Mouse (Mus musculus): ENCODE data around the gene Hist1h1t. TPM values are rescaled to one million over a fixed set of nuclear protein-coding genes. Genes with fewer than 3 reads are reported as not detected.
A peak's percentile ranks its signal among the peaks of the same experiment; 100 is the strongest.

The Hist1h1t gene
- polyA plus RNA-seq, 1 experiment from 2014 or later, result not detected

DNA sequence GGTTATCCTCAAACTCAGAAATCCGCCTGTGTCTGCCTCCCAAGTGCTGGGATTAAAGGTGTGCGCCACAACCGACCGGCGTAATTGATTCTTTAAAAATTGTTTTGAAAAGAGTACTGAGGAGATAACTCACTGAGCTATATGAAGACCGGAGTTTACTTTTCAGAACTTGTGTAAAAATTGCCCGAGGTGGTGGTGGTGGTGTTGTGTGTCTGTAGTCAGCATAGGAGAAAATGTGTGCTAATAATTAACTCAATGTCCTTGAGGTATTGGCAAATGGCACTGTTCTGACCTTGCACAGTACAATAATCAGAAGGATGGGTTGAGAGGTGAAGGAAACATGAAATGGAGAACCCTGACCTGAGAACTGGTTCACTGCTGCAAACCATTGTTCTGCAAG is 7.7 kb upstream of the Hist1h1t start:
- no peaks in the 10 kb centered on the region for H3K9me3 ChIP-seq
- H3K27ac ChIP-seq (replicated peaks), result no peak overlapping the region
- H3K27me3 ChIP-seq, result no peaks in the 10 kb centered on the region
- ATAC-seq (replicated peaks), result no peak
- no peak overlapping the region for H3K9ac ChIP-seq (replicated peaks)
- H3K4me2 ChIP-seq (replicated peaks), result no peak overlapping the region
- H3K36me3 ChIP-seq, result no peaks in the 10 kb centered on the region
- WGBS, result 93% methylated on average over 7 of the region's 7 CpGs
- H3K4me1 ChIP-seq, result peaks cover 25% of the 10 kb centered on the region
- no peak overlapping the region for H3K4me3 ChIP-seq

DNA sequence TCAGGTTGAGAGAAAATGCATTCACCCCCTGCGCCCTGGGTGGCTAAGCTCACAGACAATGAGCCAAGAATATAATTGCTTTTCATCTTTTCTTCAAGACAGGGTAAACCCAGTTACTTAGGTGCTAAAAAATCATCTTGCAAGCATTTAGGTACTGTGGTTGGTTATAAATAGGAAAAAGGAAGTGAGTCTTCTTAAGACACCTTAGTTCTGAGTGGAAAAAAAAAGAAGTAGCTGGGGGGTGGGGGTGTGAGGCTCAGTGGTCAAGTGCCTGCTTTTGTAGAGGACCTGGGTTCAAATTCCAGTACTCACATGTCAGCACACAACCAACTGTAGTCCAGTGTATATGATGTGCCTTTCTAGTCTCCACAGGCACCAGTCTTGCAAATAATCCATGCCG is 6.7 kb upstream of the Hist1h1t start:
- no peak overlapping the region for H3K4me3 ChIP-seq
- H3K36me3 ChIP-seq, result no peaks in the 10 kb centered on the region
- whole genome bisulfite sequencing, result 97% methylated on average over 2 of the region's 2 CpGs
- H3K27ac ChIP-seq (replicated peaks), result no peak overlapping the region
- no peak overlapping the region for H3K4me2 ChIP-seq (replicated peaks)
- no peaks in the 10 kb centered on the region for H3K27me3 ChIP-seq
- ATAC-seq (replicated peaks), result no peak
- H3K9me3 ChIP-seq, result no peaks in the 10 kb centered on the region
- H3K4me1 ChIP-seq, result peaks cover 21% of the 10 kb centered on the region
- no peak overlapping the region for H3K9ac ChIP-seq (replicated peaks)

DNA sequence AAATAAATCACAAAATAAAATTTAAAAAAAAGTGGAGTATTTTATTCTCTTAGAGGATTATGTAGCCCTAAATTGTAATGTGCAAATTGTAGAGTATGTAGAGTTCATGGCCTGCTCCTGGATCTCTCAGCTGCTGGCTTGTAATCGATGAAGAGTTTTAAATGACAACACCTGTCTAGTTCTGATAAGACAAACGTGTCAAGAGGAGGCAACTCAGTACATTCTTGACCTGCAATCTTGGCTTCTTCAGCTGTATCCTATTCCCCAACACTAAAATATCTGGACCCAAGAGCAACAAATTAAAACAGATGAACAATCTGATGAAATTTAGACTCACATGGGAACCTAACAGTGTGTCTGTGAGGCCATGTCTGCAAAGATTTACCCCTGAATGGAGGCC is 6.2 kb upstream of the Hist1h1t start:
- 84% methylated on average over 2 of the region's 2 CpGs for WGBS
- H3K9me3 ChIP-seq, result no peaks in the 10 kb centered on the region
- H3K4me3 ChIP-seq, result no peak overlapping the region
- H3K27ac ChIP-seq (replicated peaks), result no peak overlapping the region
- no peak overlapping the region for H3K4me2 ChIP-seq (replicated peaks)
- no peaks in the 10 kb centered on the region for H3K36me3 ChIP-seq
- no peak overlapping the region for H3K9ac ChIP-seq (replicated peaks)
- no peaks in the 10 kb centered on the region for H3K27me3 ChIP-seq
- H3K4me1 ChIP-seq, result peaks cover 21% of the 10 kb centered on the region
- no peak for ATAC-seq (replicated peaks)

DNA sequence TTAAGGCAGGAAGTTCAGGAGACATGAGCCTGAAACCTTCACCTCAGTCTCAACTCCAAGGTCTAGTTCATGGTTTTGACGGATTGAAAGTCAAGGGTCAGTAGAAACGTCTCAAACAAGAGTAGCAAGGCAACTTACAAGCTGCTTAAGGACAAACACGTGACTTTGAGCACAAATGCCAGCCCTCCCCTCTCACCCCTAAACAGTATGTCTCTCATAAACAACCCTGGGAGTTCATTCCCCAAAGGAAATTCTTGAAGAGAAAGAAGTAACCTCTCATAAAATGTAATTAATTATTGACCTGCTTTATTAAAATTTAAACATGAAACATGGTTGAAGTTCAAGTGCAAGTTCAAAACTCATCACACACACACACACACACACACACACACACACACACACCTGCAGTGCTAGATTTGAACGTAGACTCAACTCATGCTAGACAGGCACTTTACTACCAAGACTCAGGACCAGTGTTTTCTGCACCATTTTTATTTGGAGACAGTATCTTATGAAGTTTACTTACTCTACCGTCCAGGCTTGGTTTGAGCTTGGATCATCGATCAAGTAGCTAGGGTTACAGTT is 1.7 kb upstream of the Hist1h1t start:
- no peak overlapping the region for H3K9ac ChIP-seq (replicated peaks)
- no peaks in the 10 kb centered on the region for H3K27me3 ChIP-seq
- no peak for ATAC-seq (replicated peaks)
- H3K4me1 ChIP-seq, result peaks cover 14% of the 10 kb centered on the region
- H3K36me3 ChIP-seq, result no peaks in the 10 kb centered on the region
- 87% methylated on average over 6 of the region's 6 CpGs for WGBS
- no peak overlapping the region for H3K4me3 ChIP-seq
- H3K9me3 ChIP-seq, result no peaks in the 10 kb centered on the region
- no peak overlapping the region for H3K4me2 ChIP-seq (replicated peaks)
- no peak overlapping the region for H3K27ac ChIP-seq (replicated peaks)

DNA sequence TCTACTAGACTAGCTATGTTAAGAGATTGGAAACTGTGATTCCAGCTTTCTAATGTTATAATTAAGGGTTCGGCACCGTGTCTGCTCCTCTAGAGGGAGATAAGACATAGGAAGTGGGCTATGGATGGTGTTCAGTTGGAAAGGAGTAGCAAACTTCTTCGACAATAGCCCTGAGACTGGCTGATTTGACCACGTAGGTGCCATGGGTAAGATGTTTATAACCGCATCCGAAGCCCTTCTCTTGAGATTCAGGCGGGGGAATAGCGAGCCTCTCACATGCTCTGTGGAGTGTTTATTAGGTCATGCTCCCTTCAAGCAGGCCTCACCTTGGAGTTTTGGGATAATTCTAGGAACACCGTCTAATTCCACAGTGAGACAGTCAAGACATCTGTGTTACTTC is 658 bp upstream of the Hist1h1t start:
- ATAC-seq (replicated peaks), result no peak
- Histone ChIP-seq H3K9me3 (no peaks in the 10 kb centered on the region), H3K4me3 (no peak overlapping the region), H3K27me3 (no peaks in the 10 kb centered on the region), H3K27ac (replicated peaks) (no peak overlapping the region), H3K4me2 (replicated peaks) (no peak overlapping the region), H3K4me1 (peaks cover 17% of the 10 kb centered on the region), H3K9ac (replicated peaks) (no peak overlapping the region), H3K36me3 (no peaks in the 10 kb centered on the region)
- 96% methylated on average over 9 of the region's 9 CpGs for WGBS

DNA sequence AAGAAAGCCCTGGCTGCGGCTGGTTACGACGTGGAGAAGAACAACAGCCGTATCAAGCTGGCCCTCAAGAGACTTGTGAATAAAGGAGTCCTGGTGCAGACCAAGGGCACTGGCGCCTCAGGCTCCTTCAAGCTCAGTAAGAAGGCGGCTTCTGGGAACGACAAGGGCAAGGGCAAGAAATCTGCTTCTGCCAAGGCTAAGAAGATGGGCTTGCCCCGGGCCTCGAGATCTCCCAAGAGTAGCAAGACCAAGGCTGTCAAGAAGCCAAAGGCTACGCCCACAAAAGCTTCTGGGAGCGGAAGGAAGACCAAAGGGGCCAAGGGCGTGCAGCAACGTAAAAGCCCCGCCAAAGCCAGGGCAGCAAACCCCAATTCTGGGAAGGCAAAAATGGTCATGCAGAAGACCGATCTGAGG is 454 bp downstream of the Hist1h1t start:
- H3K4me2 ChIP-seq (replicated peaks), result no peak overlapping the region
- H3K9ac ChIP-seq (replicated peaks), result no peak overlapping the region
- ATAC-seq (replicated peaks), result no peak
- no peaks in the 10 kb centered on the region for H3K27me3 ChIP-seq
- no peaks in the 10 kb centered on the region for H3K36me3 ChIP-seq
- no peak overlapping the region for H3K4me3 ChIP-seq
- H3K9me3 ChIP-seq, result no peaks in the 10 kb centered on the region
- peaks cover 17% of the 10 kb centered on the region for H3K4me1 ChIP-seq
- no peak overlapping the region for H3K27ac ChIP-seq (replicated peaks)
- WGBS, result 69% methylated on average over 15 of the region's 15 CpGs

DNA sequence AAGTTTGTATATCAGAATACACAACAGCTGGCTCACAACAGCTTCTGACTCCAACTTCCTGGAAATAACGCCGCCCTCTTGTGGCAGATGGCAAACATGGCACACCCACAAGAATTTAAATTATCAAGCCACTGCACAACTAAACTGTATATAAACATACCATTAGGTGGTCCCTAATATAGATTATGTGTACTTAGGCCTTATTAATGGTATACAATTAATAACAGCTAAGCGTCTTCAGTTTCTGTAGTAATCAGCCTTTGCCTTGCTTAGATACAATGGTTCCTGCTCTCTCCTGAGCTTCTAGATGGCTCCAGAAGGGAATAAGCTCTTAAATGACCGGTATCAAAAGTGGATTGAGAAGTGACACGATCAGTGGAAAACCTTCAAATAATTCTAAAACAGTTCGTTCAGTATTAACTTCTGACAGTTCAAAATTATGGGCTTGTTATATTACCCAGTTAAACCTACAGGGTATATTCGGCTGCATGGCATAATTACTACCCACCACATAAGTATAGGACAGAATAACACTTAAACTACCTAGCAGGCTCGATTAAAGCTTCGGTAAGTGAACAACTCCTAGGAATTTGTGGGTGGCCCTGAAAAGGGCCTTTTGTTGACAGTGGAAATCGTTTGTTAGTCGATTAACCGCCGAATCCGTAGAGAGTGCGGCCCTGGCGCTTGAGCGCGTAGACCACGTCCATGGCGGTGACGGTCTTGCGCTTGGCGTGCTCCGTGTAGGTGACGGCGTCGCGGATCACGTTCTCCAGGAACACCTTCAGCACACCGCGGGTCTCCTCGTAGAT is 2.1 kb downstream of the Hist1h1t start:
- under 1% methylated on average over 31 of the region's 32 CpGs for WGBS
- Histone ChIP-seq H3K9me3 (no peaks in the 10 kb centered on the region), H3K4me3 (peak overlapping the region; percentile 52), H3K4me1 (peaks cover 17% of the 10 kb centered on the region), H3K36me3 (no peaks in the 10 kb centered on the region), H3K27ac (replicated peaks) (peak overlapping the region; percentile 93), H3K9ac (replicated peaks) (peak overlapping the region; percentile 62), H3K27me3 (no peaks in the 10 kb centered on the region), H3K4me2 (replicated peaks) (peak overlapping the region; percentile 84)
- ATAC-seq (replicated peaks), result peak; percentile 54

DNA sequence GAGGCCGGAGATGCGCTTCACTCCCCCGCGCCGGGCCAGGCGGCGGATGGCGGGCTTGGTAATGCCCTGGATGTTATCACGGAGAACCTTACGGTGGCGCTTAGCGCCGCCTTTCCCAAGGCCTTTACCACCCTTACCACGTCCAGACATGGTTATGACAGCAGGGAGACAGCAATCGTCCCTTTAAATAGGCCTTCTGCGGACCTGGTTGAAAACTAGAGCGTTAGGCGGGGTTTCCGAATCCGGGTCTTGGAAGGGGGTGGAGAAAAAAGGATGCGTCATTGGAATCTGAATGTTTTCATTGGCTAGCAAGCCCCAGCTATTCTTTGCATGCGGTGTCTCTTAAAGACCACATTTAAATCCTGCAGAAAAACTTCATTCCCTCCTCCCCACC is 2.7 kb downstream of the Hist1h1t start, which contains the start of gene Hist1h4c:
TSS of gene Hist1h4c (minus strand) at position 155 of the 394 bp plus-strand sequence.
- H3K4me3 ChIP-seq, result peak within 1 kb of the TSS; percentile 52
- under 1% methylated on average over 22 of the region's 22 CpGs for WGBS
- ATAC-seq (replicated peaks), result peak; percentile 97
- H3K9ac ChIP-seq (replicated peaks), result peak within 1 kb of the TSS; percentile 62
- peak within 1 kb of the TSS; percentile 84 for H3K4me2 ChIP-seq (replicated peaks)
- H3K27me3 ChIP-seq, result no peaks in the 10 kb centered on the region
- no peaks in the 10 kb centered on the region for H3K36me3 ChIP-seq
- peaks cover 17% of the 10 kb centered on the region for H3K4me1 ChIP-seq
- no peaks in the 10 kb centered on the region for H3K9me3 ChIP-seq
- H3K27ac ChIP-seq (replicated peaks), result peak within 1 kb of the TSS; percentile 93

DNA sequence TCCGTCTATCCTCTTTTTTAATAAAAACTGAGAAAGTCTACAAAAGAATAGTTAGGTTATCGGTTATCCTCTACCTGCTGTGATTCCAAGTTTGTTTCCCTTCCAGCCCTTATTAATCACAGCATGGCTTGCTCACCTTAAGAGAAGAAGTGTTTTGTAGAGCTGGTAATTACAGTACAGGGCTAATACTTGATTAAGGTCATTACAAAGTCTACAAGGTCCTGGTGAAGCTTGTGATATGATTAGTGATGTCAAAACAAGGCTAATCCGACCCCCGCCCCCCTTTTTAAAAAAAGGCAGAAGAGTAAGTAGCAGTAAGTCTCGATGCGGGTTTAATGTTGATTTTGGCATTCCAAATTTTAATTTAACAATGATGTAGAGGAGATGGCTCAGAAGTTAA is 3.4 kb downstream of the Hist1h1t start:
- Histone ChIP-seq H3K9ac (replicated peaks) (no peak overlapping the region), H3K36me3 (no peaks in the 10 kb centered on the region), H3K4me1 (peaks cover 17% of the 10 kb centered on the region), H3K9me3 (no peaks in the 10 kb centered on the region), H3K27ac (replicated peaks) (peak overlapping the region; percentile 93), H3K27me3 (no peaks in the 10 kb centered on the region), H3K4me2 (replicated peaks) (peak overlapping the region; percentile 84), H3K4me3 (peak overlapping the region; percentile 52; the same call in 1 of the 2 replicates)
- 42% methylated on average over 6 of the region's 6 CpGs for WGBS
- ATAC-seq (replicated peaks), result no peak

DNA sequence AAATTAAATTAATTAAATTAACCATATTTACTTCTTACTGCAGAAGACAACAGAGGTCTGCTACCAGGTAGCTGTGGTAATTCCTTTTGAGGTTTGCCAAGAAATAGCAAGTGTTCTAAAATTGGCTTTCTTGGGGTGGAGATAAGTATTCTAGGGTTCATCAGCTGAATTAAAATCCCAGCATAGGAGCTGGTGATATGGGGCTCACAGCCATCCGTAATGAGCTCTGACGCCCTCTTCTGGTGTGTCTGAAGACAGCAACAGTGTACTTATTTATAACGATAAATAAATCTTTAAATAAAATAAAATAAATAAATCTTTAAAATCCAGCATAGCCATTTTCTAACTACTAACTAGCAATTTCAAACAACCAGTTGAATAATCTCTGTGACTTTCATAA is 4.2 kb downstream of the Hist1h1t start:
- no peak for ATAC-seq (replicated peaks)
- H3K27me3 ChIP-seq, result no peaks in the 10 kb centered on the region
- no peak overlapping the region for H3K9ac ChIP-seq (replicated peaks)
- WGBS, result 66% methylated on average over 3 of the region's 3 CpGs
- H3K4me3 ChIP-seq, result no peak overlapping the region
- no peaks in the 10 kb centered on the region for H3K9me3 ChIP-seq
- H3K4me1 ChIP-seq, result peaks cover 17% of the 10 kb centered on the region
- H3K4me2 ChIP-seq (replicated peaks), result no peak overlapping the region
- H3K36me3 ChIP-seq, result no peaks in the 10 kb centered on the region
- H3K27ac ChIP-seq (replicated peaks), result no peak overlapping the region

DNA sequence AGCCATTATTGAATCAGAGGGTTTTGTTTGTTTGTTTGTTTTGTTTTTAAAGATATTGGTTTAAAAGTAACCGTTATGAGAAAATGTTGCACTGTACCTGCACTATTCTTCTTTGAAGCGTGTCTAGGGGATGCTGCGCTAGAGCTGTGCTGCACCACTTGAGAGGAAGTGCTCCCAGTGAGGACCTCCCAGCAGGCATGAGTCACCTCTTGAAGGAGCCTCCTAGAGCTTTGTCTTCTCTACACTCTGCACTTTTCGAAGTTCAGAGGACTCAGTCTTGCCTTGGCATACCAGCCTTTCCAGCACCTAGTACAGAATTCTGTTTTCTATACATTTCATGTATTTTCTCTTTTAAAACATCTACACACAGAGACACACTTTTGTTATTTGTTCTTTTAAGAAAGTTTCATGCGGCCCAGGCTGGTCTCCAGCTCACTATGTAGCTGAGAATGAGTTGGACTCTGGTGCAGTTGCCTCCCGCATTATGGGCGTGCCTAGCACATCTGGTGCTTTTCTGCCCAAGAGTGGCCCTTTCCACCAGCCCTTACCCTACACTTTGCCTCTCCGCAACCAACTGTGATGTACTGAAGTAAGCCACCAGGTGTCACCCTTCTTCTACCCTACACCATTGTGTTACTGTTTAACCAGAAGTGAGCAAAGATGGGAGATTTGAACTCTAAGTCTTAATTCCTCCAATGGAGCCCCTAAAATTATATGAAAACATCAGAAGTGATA is 5.3 kb downstream of the Hist1h1t start:
- H3K27ac ChIP-seq (replicated peaks), result no peak overlapping the region
- no peaks in the 10 kb centered on the region for H3K9me3 ChIP-seq
- H3K4me1 ChIP-seq, result peaks cover 17% of the 10 kb centered on the region
- no peak overlapping the region for H3K9ac ChIP-seq (replicated peaks)
- H3K27me3 ChIP-seq, result no peaks in the 10 kb centered on the region
- WGBS, result 32% methylated on average over 8 of the region's 8 CpGs
- H3K4me2 ChIP-seq (replicated peaks), result no peak overlapping the region
- peak; percentile 39; the same call in 1 of the 2 replicates for ATAC-seq (replicated peaks)
- H3K36me3 ChIP-seq, result no peaks in the 10 kb centered on the region
- no peak overlapping the region for H3K4me3 ChIP-seq

DNA sequence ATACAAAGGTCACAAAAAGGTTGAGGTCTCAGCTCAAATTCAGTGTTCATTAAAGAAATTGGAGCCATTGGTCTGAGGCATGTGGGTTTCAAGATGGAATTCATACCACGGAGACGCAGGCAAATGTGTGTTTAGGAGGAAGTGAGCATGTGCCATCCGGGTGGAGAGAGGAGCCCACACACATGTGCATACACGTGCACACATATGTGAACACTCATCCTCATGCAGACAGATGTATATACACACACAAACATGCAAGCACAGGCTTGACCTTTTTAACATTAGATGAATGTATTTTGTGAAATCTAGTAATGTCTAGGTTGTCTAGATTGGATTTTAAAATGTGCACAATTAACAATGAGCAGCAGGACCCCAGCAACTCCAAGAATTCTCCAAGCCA is 6.6 kb downstream of the Hist1h1t start:
- Histone ChIP-seq H3K4me3 (no peak overlapping the region), H3K36me3 (no peaks in the 10 kb centered on the region), H3K4me1 (peaks cover 14% of the 10 kb centered on the region), H3K4me2 (replicated peaks) (no peak overlapping the region), H3K27me3 (no peaks in the 10 kb centered on the region), H3K9me3 (no peaks in the 10 kb centered on the region), H3K9ac (replicated peaks) (no peak overlapping the region), H3K27ac (replicated peaks) (no peak overlapping the region)
- ATAC-seq (replicated peaks), result no peak
- 85% methylated on average over 4 of the region's 4 CpGs for WGBS
